Mouse (Mus musculus): ENCODE results near the gene Rps6ka2. TPM values are rescaled to one million over a fixed set of nuclear protein-coding genes. Genes with fewer than 3 reads are reported as not detected.
A peak's percentile ranks its signal among the peaks of the same experiment; 100 is the strongest.

Rps6ka2 gene
- polyA plus RNA-seq, 1 experiment: 44.1 TPM

DNA sequence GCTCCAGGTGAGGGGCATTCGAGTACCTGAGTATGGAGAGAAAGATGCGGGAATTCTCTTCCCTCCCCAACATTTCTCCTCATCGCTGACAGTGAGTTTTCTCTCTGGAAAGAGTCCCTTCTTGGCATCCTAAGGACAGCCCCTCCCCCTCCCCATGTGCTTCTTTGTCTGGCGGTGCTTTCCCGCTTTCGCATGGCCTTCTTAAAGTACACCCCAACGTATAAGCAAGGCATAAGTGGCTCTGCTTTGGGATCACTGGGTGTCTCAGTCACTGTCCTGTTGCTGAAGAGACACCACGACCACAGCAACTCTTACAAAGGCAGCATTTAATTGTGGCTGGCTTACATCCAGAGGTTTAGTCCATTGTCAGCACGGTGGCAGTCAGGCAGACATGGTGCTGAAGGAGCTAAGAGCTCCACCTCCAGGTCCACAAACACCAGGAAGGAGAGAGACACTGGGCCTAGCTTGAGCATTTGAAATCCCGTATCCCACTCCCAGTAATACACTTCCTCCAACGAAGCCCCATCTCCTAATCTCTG lies 47.9 kb downstream of the Rps6ka2 start:
- no peak for DNase-seq (ENCODE audit: extremely low spot score in 1 of 2, low spot score in 1 of 2)

DNA sequence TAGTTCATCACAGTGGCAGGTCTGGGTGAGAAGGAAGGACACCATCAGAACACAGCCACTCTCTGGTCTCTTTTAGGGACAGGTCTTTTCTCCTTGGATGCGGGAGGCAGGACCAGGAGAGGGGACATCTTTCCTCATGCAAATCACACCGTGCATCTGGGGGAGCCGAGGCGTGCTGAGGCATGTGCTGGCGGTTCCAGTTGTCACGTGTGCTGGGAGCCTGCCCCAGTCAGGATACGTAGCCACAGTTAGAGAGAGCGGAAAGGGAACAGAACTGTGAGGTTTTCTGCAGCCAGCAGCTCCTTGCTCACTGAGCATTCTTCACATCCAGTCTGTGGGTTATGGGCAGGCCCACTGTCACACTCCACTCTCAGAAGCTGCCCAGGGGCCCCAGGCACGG lies 48.5 kb downstream of the Rps6ka2 start:
- DNase-seq (ENCODE audit: extremely low spot score in 1 of 2, low spot score in 1 of 2): no peak

DNA sequence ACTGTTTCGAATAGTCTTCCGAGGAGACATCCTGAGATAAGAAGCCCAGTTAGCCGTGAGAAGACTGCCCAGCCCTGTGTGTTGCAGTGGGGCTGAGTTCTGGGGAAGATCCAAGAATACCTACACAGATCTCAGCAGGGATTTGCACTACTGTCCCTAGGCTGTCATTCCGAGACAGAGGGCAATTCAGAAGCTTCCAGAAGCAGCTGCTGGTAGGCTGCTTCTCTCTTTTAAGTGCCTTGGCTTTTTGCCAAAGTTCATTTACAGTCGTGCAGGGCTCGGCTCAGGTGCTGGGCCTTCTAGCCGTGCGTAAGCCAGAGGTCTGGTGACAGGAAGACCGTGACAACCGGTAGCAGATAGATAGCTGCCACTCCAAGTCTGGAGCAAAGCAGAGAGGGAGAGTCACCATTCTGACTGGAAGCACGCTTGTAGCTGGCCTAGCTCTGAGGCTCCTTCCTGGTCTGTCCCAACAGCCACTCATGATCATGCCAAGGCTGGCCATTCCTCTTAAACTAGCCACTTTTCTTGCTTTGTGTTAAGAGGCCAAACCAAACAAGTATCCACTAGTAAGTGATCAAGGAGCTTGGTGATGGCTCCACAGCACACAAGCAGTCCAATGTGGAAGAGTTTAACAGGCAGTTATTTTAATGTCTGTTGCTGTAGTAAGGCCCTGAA lies 49.3 kb downstream of the Rps6ka2 start:
- DNase-seq (ENCODE audit: extremely low spot score in 1 of 2, low spot score in 1 of 2): no peak

DNA sequence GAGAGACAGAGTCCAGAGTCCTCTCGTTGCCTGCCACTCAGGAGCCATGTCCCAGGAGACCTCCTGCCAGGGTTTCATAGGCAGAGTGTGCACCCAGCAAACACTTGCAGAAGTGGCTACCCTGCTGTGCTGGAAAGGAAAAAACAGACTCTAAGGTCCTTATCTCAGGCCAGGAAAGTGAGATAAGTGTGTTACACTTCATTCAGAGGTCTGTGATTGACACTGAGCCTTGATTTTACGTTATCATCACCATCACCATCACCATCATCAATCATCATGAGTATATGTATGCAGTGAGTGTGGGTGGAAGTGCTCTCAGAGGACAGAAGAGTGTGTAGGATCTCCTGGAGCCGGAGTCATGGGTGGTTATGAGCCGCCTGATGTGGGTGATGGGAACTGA lies 51.4 kb downstream of the Rps6ka2 start:
- no peak for DNase-seq (ENCODE audit: extremely low spot score in 1 of 2, low spot score in 1 of 2)

DNA sequence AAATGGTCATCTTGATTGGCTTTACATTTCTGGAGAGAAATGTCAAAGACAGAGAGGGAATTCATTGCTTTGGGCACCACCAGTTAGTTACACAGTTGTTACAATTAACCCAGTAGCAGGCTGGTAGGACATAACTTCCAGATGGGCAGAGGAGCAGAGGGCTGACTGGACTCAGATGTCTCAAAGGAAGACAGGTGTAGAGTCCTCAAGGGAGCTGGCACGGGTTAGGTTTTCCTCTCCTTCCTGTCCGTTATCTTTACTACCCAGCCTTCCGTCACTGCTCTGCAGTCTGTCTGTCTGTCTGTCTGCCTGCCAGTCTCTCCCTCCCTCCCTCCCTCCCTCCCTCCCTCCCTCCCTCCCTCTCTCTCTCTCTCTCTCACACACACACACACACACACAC lies 52.3 kb downstream of the Rps6ka2 start:
- no peak for DNase-seq (ENCODE audit: extremely low spot score in 1 of 2, low spot score in 1 of 2)

DNA sequence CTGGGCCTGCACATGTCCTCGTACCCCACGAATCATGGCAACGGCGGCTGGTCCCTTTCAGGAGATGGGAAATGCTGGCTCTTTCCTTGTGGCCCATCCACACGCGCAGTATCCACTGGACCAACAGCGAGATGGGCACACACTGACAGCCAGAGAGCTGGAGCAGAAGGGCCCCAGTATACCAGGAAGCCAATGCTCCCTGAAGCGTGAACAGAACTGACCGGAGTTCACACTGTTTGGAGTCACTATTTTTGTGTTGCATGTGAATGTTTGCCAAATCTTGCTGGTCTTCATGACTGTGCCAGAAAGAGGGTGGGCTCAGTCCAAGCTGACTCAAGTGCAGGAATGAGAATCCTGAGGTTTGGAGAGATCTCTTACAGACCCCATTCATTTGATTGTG lies 58.6 kb downstream of the Rps6ka2 start:
- no peak for DNase-seq (ENCODE audit: extremely low spot score in 1 of 2, low spot score in 1 of 2)

DNA sequence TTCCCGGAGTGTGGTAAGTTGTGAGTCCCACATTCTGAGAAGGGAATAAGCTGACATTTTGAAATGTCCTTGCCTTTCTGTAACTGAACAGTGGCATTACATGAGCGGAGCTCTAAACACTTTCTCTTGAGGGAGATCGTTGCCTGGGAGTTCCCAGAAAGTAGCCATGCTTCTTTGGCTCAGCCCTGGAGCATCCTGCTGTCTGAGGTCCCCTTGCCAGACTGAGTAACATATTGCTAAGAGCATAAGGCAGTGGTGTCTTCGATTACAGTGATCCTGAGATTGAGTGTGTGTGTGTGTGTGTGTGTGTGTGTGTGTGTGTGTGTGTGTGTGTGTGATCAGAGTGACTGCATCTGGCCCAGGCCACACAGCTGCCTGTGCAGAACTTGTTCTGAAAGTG lies 61.4 kb downstream of the Rps6ka2 start:
- no peak for DNase-seq (ENCODE audit: extremely low spot score in 1 of 2, low spot score in 1 of 2)

DNA sequence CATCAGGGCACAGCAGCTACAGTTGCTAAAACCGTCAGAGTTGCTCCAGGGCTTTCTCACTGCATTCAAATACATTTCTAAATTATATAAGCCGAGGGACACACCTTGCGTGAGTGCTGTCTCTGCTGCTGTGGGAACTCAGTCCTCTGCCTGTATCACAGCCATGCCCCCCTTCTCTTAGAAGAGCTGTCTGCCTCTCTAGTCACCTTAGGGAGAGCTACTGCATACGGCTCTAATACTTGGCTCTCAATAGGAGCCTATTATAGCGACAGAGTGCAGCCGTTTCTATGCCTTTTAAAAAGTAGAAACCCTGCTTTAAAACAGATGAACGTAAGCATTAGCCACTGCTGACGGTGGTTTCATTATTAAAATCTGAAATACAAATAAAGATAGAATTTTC lies 61.9 kb downstream of the Rps6ka2 start:
- DNase-seq (ENCODE audit: extremely low spot score in 1 of 2, low spot score in 1 of 2): no peak

DNA sequence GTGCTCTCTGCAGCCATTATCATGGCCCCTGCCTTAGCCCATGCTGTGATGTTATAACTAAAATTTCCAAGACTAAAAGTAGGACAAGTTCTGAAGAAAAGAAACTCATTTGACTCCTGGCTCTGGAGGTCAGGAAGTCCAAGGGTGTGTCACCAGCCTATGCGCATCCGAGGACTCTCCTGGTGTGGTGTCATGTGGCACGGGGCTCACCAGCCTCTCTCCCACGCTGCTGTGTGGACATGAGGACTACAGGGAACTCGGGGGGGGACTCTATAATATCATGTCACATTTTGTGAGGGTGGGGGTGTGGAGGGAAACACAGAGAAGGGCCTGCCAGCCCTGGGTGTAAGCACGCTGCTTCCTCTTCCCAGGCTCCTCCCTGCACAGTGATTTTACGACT lies 62.5 kb downstream of the Rps6ka2 start:
- DNase-seq (ENCODE audit: extremely low spot score in 1 of 2, low spot score in 1 of 2): no peak

DNA sequence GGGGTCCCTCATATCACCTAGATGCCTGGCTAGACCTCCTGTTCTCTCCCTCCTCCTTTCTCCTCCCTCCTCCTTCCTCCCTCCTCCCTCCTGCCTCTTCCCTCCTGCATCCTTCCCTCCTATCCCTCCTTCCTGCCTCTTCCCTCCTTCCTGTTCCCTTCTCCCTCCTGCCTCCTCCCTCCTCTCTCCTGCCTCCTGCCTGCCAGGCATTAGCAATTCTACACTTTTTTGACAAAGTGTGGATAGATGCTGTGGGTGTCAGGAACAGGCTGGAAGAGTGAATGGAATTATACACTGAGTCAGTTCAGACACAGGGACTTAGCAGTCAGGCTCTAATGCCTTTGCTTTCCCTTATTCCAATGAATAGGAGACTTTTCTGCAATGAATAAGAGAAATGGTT lies 63.3 kb downstream of the Rps6ka2 start:
- peak; percentile 69 to 78 for DNase-seq (ENCODE audit: extremely low spot score in 1 of 2, low spot score in 1 of 2)

DNA sequence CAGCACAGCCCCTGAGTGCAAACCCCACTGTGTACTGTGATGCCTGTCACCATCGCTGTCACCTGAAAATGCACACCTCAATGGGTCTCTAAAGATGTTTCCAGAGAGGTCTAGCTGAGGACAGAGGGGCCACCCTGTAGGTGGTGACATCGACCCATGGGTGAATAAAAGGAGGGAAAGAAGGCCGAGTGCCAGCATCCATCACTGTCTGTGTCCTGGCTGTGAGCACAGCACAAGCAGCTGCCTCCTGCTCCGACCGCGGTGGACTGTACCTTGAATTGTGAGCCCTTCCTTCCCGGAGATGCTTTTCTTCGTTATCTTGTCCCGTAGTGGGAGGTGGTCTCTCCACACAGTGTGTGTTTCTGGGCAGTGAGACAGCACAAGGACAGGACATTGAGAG lies 67.8 kb downstream of the Rps6ka2 start:
- DNase-seq (ENCODE audit: extremely low spot score in 1 of 2, low spot score in 1 of 2): no peak

DNA sequence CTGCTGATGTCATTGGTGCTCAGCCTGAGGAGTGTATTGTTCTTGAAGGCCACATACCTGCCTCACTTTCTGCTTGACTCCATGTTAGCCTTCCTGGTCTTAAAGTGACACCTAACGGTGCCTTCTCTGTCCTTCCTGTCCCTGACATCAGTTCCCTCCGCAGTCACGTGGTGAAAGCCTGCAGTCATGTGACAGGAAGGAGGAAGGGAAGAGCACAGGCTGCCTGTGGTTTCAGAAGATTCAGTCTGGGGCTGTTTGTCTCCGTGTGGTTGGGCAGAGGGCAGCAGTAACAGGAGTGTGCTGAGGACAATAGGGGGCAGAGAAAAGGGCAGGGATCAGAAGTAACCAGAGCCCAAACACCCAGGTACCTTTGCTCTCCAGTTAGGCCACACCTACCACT lies 68.9 kb downstream of the Rps6ka2 start:
- no peak for DNase-seq (ENCODE audit: extremely low spot score in 1 of 2, low spot score in 1 of 2)

DNA sequence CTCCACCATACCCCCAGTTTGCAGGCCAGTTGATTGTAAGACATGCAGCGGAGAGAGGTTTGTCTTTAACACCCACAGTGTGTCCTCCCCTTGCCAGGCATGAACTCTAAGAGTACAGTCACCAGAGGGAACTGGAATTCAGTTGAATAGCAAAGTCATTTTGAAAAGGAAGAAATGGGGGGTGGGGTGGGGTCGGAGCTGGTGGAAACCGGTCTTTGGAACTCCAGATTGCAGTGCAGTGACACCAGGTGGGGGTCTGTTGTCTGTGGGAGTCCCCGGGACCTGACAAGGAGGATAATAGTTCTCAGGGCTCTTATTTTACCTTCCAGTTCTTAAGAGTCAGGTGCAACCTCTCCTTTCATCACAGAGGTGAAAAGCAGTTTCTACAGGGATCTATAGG lies 70.6 kb downstream of the Rps6ka2 start:
- DNase-seq (ENCODE audit: extremely low spot score in 1 of 2, low spot score in 1 of 2): no peak

DNA sequence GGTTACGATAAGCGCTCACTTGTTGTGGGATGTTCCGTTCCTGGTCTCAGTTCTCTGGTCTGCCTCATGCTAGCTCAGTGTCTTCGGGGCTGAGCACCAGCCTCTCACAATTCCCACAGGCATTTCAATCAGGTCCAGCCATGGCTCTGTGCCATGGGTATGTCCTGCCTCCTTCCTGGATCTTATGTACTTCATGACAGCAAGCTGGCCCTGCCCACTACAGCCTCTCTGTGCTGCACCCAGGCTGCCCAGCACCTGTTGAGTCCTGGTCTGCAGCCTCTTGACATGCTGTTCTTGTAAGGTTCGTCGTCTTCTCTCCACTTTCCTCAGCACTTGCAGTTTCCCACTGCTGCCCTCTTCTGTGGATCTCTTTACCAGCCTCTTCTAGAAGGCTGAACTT lies 75.2 kb downstream of the Rps6ka2 start:
- peak in 1 of 2 experiments; percentile 35 for DNase-seq (ENCODE audit: extremely low spot score in 1 of 2, low spot score in 1 of 2)

DNA sequence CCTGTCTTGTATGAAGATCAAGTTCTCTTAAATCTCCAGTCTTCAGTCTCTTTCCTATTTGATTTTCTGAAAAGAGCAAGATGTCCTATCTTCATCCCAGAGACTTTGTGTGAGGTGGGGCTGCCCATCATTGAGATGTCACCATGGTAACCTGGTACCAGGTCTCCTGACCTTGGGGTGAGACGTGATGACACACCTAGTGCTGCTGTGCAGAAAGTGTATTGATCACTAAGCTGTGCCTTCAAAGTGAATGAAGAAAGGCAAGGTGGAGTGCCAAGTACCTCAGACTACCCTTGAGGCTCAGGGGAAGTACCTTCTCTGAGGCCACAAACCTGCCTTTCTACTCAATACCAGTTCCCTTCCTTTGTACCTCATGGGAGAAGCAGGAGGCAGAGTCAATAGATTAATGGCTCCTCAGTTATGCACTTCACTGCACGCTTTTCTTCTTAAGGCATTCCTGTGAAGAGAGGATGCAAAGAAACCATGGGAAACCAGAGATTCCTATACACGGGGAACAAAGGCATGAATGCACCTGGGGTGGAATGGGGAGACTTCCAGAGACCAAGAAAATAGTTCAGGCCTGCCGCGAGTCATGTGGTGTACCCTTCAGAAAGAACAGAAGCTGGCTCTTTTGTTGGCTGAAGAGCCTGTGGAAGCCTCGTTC lies 77.1 kb downstream of the Rps6ka2 start:
- no peak for DNase-seq (ENCODE audit: extremely low spot score in 1 of 2, low spot score in 1 of 2)

DNA sequence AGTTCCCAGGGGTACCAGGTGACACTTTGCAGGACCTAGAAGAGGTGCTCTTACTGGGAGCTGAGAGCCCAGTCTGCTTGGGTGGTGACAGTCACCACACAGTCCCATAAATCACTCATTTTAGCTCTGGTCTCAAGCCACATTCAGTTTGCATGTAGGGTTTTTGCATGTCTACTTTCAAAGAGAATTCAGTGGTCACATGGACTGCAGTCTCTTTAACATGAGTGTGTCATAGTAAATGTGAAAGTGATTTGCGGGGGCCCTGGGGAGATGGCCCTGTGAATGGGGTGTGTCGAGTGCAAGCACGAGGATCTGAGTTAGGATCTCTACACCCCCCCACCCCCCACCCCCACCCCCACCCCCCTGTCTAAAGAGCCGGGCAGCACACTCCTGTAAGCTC lies 80.5 kb downstream of the Rps6ka2 start:
- no peak for DNase-seq (ENCODE audit: extremely low spot score in 1 of 2, low spot score in 1 of 2)

DNA sequence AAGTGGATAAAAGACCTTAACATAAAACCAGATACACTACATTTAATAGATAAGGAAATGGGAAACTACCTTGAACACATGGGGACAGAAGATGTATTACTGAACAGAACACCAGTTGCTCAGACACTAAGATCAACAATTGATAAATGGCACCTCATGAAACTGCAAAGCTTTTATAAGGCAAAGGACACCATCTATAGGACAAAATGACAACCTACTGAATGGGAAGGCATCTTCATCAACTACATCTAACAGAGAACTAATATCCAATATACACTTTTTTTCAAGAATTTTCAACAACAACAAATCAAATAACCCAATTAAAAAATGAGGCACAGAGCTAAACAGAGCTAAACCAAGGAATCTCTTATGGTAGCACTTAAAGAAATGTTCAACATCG lies 87.3 kb downstream of the Rps6ka2 start:
- no peak for DNase-seq (ENCODE audit: extremely low spot score in 1 of 2, low spot score in 1 of 2)

DNA sequence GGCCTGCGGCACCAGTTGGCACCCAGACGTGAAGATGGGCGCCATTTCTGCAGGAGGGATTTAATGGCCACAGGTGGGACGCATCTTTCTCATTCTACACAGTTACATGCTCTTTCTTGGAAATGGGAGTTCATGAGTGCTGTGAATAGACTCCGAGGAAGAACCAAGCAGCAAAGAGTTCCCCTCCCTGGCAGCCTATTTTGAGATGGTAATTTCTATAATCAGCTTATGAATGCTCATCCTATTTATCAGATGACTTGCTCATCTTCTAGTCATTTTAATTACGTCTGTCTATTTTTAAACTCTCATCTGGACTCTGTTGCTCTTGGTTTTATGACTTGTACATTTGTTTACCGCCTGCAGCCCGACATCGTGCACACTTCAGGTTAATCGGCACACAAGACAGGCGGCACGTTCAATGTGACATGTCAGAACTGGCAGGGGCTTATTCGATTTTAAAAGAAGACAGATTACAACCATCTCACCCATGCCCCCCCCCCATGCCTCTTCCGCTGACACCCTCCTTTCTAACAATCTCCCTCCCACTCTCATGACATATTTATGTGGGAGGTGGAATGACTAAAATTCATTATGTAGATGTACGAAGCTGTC lies 88.9 kb downstream of the Rps6ka2 start:
- peak in 1 of 2 experiments; percentile 44 for DNase-seq (ENCODE audit: extremely low spot score in 1 of 2, low spot score in 1 of 2)

DNA sequence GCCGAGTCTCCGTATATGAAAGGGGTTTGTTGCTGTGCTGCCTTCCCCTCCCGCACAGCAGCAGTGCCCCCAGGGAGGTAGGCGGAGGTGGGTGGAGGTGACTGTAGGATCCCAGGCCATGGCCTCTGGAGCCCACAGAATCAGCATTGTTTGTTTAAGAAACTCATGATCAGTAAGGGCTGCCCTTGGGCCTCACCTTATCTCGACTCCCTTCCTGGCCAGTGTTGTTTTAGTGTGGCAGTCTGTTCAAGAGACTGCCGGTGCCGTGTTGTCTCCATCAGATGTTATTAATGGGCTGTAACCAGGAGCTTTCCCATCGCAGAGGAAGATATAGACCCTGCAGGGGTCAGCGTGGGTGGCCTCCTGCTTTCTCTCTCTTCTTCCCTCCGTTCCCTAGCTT lies 90.4 kb downstream of the Rps6ka2 start:
- no peak for DNase-seq (ENCODE audit: extremely low spot score in 1 of 2, low spot score in 1 of 2)

DNA sequence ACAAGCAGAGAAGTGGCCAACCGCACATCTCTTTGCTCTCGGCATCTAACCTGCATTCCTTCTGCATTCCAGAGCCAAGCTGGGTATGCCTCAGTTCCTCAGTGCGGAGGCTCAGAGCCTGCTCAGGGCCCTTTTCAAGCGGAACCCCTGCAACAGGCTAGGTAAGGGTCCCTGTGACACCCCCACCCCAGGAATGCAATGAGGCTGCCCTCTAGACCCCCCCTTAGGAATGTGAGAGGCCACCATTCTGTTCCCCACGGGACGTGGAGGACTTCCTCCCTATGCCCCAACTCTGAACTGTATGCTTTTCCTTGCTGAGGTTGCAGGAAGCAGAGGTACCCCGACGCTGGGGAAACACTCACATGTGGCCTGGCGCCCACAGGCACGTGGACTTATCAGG lies 92.1 kb downstream of the Rps6ka2 start:
- DNase-seq (ENCODE audit: extremely low spot score in 1 of 2, low spot score in 1 of 2): no peak

DNA sequence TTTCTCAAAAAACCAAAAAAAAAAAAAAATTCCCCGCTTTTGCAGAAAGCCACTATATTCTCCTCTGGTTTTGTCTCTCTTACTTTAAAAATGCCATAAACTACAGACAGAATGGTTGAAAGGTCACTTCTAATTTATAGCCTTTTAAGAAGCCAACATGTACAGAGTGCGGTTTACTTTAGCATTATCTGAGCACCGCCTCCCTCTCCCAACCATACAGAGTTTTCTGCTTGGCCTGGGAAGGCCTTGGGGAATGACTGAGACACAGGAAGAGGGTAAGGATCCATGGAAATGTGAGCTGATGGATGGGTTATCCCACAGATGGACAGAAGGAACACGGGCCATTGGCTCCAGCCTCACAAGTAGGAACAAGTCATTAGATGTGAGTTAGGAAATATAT lies 92.7 kb downstream of the Rps6ka2 start:
- DNase-seq (ENCODE audit: extremely low spot score in 1 of 2, low spot score in 1 of 2): no peak

DNA sequence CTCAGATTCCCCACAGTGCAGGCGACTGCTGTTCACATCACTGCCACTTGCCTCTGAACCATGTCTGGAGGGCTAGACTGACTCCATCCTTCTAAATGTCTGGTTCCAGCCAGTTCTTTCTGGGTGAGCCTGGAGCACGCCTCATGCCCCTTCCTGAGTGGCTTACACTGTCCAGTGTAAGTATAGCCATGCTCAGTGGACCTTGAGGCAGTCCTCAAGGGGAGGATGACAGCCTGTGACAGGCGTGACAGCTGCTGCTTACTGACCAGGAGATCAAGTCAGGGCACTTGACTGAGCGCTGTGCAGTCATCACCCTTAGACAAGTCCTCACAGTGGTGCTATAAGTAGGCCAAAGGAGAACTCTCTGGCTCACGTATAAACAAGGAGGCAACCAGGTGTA lies 94.7 kb downstream of the Rps6ka2 start:
- no peak for DNase-seq (ENCODE audit: extremely low spot score in 1 of 2, low spot score in 1 of 2)

Data from frontal cortex, adult 2 months (tissue).